Mouse (Mus musculus) lung, adult 2 months (tissue): ENCODE results near the gene Msrb2. TPM values are rescaled to one million over a fixed set of nuclear protein-coding genes. Genes with fewer than 3 reads are reported as not detected.

Source experiments
- DNase-seq: peaks from one replicate; pipeline ENCODE4 v3.0.0; 2022
- H3K4me1 ChIP-seq: fragments of 200-500 bp; 2 replicates; pipeline ENCODE4 v1.6.1; 2011; ENCODE audit warnings: low read length; ENCODE audit not compliant: control insufficient read depth, insufficient read depth
- H3K4me3 ChIP-seq: fragments of 200-500 bp; replicated peaks from 2 replicates; pipeline ENCODE3; 2011; ENCODE audit warnings: low read depth, mild to moderate bottlenecking, control low read depth, low read length; ENCODE audit errors: extremely low read depth
- CTCF ChIP-seq: fragments of 200-500 bp; IDR thresholded peaks from 2 replicates; pipeline ENCODE4 v1.5.1; 2011; ENCODE audit warnings: mild to moderate bottlenecking, low read length, control low read depth; ENCODE audit not compliant: insufficient read depth
- POLR2A ChIP-seq: fragments of 200-500 bp; IDR thresholded peaks from 2 replicates; pipeline ENCODE4 v1.6.1; 2011; ENCODE audit warnings: low read depth, mild to moderate bottlenecking, control low read depth, low read length, borderline replicate concordance; ENCODE audit errors: extremely low read depth
- WGBS: fragments of 180-500 bp; shearing (Covaris S2); methylation state at CpG from one replicate; pipeline ENCODE4 v1.1.7; 2018; 5-methylcytosine and 5-hydroxymethylcytosine counted together
- polyA plus RNA-seq: library from polyadenylated mRNA; depleted of rRNA; stranded (reverse); fragments of >200 nt; gene quantifications from 2 replicates; pipeline ENCODE4 v1.2.3, GENCODE M21; 2012; rRNA removed

The Msrb2 gene
- 12.9 and 18.8 TPM in 2 replicates for polyA plus RNA-seq

GRCm38 (mm10) chr2:19371390-19372158, at the start of gene Msrb2:
TSS of gene Msrb2 (plus strand) at chr2:19371440.
- DNase-seq: peak; percentile 88
- 1% methylated on average over 39 of the region's 39 CpGs for WGBS
- H3K4me1 ChIP-seq: no peaks in the 10 kb centered on the region
- peak within 1 kb of the TSS; percentile 83 for H3K4me3 ChIP-seq
- TF ChIP-seq POLR2A (peak; percentile 40; the same call in 1 of the 2 replicates), CTCF (peak; percentile 50; the same call in 1 of the 2 replicates)

- DNase-seq: no peak
- 72% methylated on average over 9 of the region's 9 CpGs for WGBS
- TF ChIP-seq POLR2A: no peak
- no peak for TF ChIP-seq CTCF
- no peak overlapping the region for H3K4me3 ChIP-seq
- no peaks in the 10 kb centered on the region for H3K4me1 ChIP-seq
Observed at GRCm38 (mm10) chr2:19322448-19322847, 48.8 kb upstream of the Msrb2 start.

- no peak for TF ChIP-seq POLR2A
- TF ChIP-seq CTCF: no peak
- 96% methylated on average over 1 of the region's 1 CpGs for WGBS
- H3K4me1 ChIP-seq: no peaks in the 10 kb centered on the region
- DNase-seq: no peak
- no peak overlapping the region for H3K4me3 ChIP-seq
Observed at GRCm38 (mm10) chr2:19326376-19326775, 44.9 kb upstream of the Msrb2 start.

- 68% methylated on average over 4 of the region's 4 CpGs for WGBS
- Histone ChIP-seq H3K4me3 (no peak overlapping the region), H3K4me1 (no peaks in the 10 kb centered on the region)
- TF ChIP-seq POLR2A: no peak
- no peak for DNase-seq
Observed at GRCm38 (mm10) chr2:19327811-19328210, 43.4 kb upstream of the Msrb2 start.

GRCm38 (mm10) chr2:19343901-19344635, 27.2 kb upstream of the Msrb2 start:
- H3K4me3 ChIP-seq: no peak overlapping the region
- 21% methylated on average over 10 of the region's 10 CpGs for WGBS
- peak; percentile 32 for DNase-seq
- no peak for TF ChIP-seq POLR2A
- no peak for TF ChIP-seq CTCF
- H3K4me1 ChIP-seq: no peaks in the 10 kb centered on the region

- 24% methylated on average over 20 of the region's 20 CpGs for WGBS
- H3K4me3 ChIP-seq: peak overlapping the region; percentile 2
- DNase-seq: peak; percentile 81
Observed at GRCm38 (mm10) chr2:19344636-19345413, 26.4 kb upstream of the Msrb2 start.

GRCm38 (mm10) chr2:19345414-19345964, 25.8 kb upstream of the Msrb2 start:
- 71% methylated on average over 5 of the region's 5 CpGs for WGBS
- DNase-seq: no peak
- Histone ChIP-seq H3K4me3 (no peak overlapping the region), H3K4me1 (no peaks in the 10 kb centered on the region)
- TF ChIP-seq POLR2A (no peak), CTCF (no peak)

More at GRCm38 (mm10) chr2:19344636-19345413, 26.4 kb upstream of the Msrb2 start:
- H3K4me1 ChIP-seq: no peaks in the 10 kb centered on the region
- no peak for TF ChIP-seq POLR2A
- TF ChIP-seq CTCF: peak; percentile 95

GRCm38 (mm10) chr2:19348454-19348853, 22.8 kb upstream of the Msrb2 start:
- Histone ChIP-seq H3K4me3 (no peak overlapping the region), H3K4me1 (no peaks in the 10 kb centered on the region)
- no peak for DNase-seq
- TF ChIP-seq POLR2A (no peak), CTCF (no peak)
- 78% methylated on average over 3 of the region's 3 CpGs for WGBS

- Histone ChIP-seq H3K4me1 (no peaks in the 10 kb centered on the region), H3K4me3 (no peak overlapping the region)
- no peak for DNase-seq
- 40% methylated on average over 5 of the region's 5 CpGs for WGBS
- TF ChIP-seq CTCF: no peak
- TF ChIP-seq POLR2A: no peak
Observed at GRCm38 (mm10) chr2:19350167-19350566, 21.1 kb upstream of the Msrb2 start.
